Mouse (Mus musculus) hindbrain, postnatal 0 days (tissue): ENCODE data around the gene Mall. TPM values are rescaled to one million over a fixed set of nuclear protein-coding genes. Genes with fewer than 3 reads are reported as not detected.

ENCODE experiments used
- ATAC-seq: fragments of 200-750 bp; cut with Nextera tagmentation; 2 replicates; pipeline ENCODE4 v1.8.0; 2017; ENCODE audit warnings: mild to moderate bottlenecking, moderate TSS enrichment, moderate library complexity
- DNase-seq: peaks from one replicate; pipeline ENCODE4 v3.0.0-alpha.2; 2015; ENCODE audit warnings: low spot score
- H3K27ac ChIP-seq: fragments of 300-500 bp; sonication (generic); 2 replicates; pipeline ENCODE4 v1.5.1; 2014; ENCODE audit warnings: mild to moderate bottlenecking
- H3K27me3 ChIP-seq: fragments of 300-500 bp; sonication (generic); 2 replicates; pipeline ENCODE4 v1.6.1; 2014; ENCODE audit warnings: low read length, mixed read lengths; ENCODE audit not compliant: insufficient read depth
- H3K36me3 ChIP-seq: fragments of 300-500 bp; sonication (generic); 2 replicates; pipeline ENCODE4 v1.6.1; 2014; ENCODE audit warnings: low read length, mixed read lengths; ENCODE audit not compliant: insufficient read depth
- H3K4me1 ChIP-seq: fragments of 300-500 bp; sonication (generic); 2 replicates; pipeline ENCODE4 v1.6.1; 2014; ENCODE audit warnings: antibody characterized with exemption, low read length, mixed read lengths; ENCODE audit not compliant: insufficient read depth
- H3K4me2 ChIP-seq: fragments of 300-500 bp; sonication (generic); 2 replicates; pipeline ENCODE4 v1.6.1; 2014; ENCODE audit warnings: low read depth, mild to moderate bottlenecking, low read length, moderate library complexity, mixed read lengths
- H3K4me3 ChIP-seq: fragments of 300-500 bp; sonication (generic); 2 replicates; pipeline ENCODE4 v1.5.1; 2014; ENCODE audit warnings: low read length
- H3K9ac ChIP-seq: fragments of 300-500 bp; sonication (generic); replicated peaks from 2 replicates; pipeline ENCODE4 v1.6.1; 2014; ENCODE audit warnings: mild to moderate bottlenecking, low read length, moderate library complexity, mixed read lengths
- H3K9me3 ChIP-seq: fragments of 300-500 bp; sonication (generic); 2 replicates; pipeline ENCODE4 v1.6.1; 2016; ENCODE audit warnings: low read length, mixed read lengths
- CTCF ChIP-seq: IDR thresholded peaks from 2 replicates; pipeline ENCODE4 v1.5.1; 2016; ENCODE audit warnings: antibody characterized with exemption, control low read depth, low read depth
- WGBS: fragments of 180-500 bp; shearing (Covaris S2); extraction: QIAGEN DNeasy Blood & Tissue Kit; methylation state at CpG from one replicate; pipeline ENCODE4 v1.1.7; 2014; 5-methylcytosine and 5-hydroxymethylcytosine counted together
- polyA plus RNA-seq: library from polyadenylated mRNA; unstranded; fragments of >200 nt; fragmentation: Nextera tagmentation; extraction: Ambion mirVana; gene quantifications from 2 replicates; pipeline ENCODE4 v1.2.1, GENCODE M21; 2015
- total RNA-seq: library from RNA; depleted of rRNA; stranded (reverse); fragments of >200 nt; gene quantifications from 2 replicates; pipeline ENCODE4 v1.2.3, GENCODE M21; 2014

The Mall gene
- total and polyA plus RNA-seq, 2 experiments from 2014 or later = 0.55 to 1.5 TPM

GRCm38 (mm10) chr2:127748316-127748715, 18.6 kb upstream of the Mall start:
- Histone ChIP-seq H3K36me3 (no peaks in the 10 kb centered on the region; the same call in 1 of the 2 replicates), H3K4me3 (no peak overlapping the region), H3K27ac (no peak overlapping the region), H3K9me3 (no peaks in the 10 kb centered on the region), H3K9ac (no peak overlapping the region), H3K27me3 (no peaks in the 10 kb centered on the region), H3K4me1 (no peaks in the 10 kb centered on the region), H3K4me2 (no peak overlapping the region)
- no peak for DNase-seq
- TF ChIP-seq CTCF = no peak
- no peak for ATAC-seq
- WGBS = 62% methylated on average over 7 of the region's 7 CpGs

- no peak overlapping the region for H3K9ac ChIP-seq
- H3K9me3 ChIP-seq = no peaks in the 10 kb centered on the region
- H3K4me3 ChIP-seq = no peak overlapping the region
These were observed 12.9 kb upstream of the Mall start for GRCm38 (mm10) chr2:127742637-127743036.

GRCm38 (mm10) chr2:127740756-127741519, 11.2 kb upstream of the Mall start:
- TF ChIP-seq CTCF = no peak
- WGBS = 74% methylated on average over 9 of the region's 9 CpGs
- Histone ChIP-seq H3K27ac (no peak overlapping the region), H3K4me1 (no peaks in the 10 kb centered on the region), H3K9ac (no peak overlapping the region), H3K4me2 (no peak overlapping the region), H3K27me3 (no peaks in the 10 kb centered on the region), H3K4me3 (no peak overlapping the region), H3K9me3 (no peaks in the 10 kb centered on the region), H3K36me3 (no peaks in the 10 kb centered on the region)
- DNase-seq (no peak), ATAC-seq (no peak)

More at GRCm38 (mm10) chr2:127742637-127743036, 12.9 kb upstream of the Mall start:
- WGBS = 87% methylated on average over 3 of the region's 3 CpGs
- H3K27me3 ChIP-seq = no peaks in the 10 kb centered on the region
- DNase-seq (no peak), ATAC-seq (no peak)
- H3K36me3 ChIP-seq = no peaks in the 10 kb centered on the region; the same call in 1 of the 2 replicates
- H3K4me1 ChIP-seq = no peaks in the 10 kb centered on the region
- H3K4me2 ChIP-seq = no peak overlapping the region
- TF ChIP-seq CTCF = no peak
- H3K27ac ChIP-seq = no peak overlapping the region

GRCm38 (mm10) chr2:127737885-127738284, 8.2 kb upstream of the Mall start:
- ATAC-seq (no peak), DNase-seq (no peak)
- H3K36me3 ChIP-seq = no peaks in the 10 kb centered on the region
- H3K4me3 ChIP-seq = no peak overlapping the region
- H3K9me3 ChIP-seq = no peaks in the 10 kb centered on the region
- no peak overlapping the region for H3K27ac ChIP-seq
- H3K4me1 ChIP-seq = no peaks in the 10 kb centered on the region
- H3K27me3 ChIP-seq = no peaks in the 10 kb centered on the region
- no peak overlapping the region for H3K9ac ChIP-seq
- no peak overlapping the region for H3K4me2 ChIP-seq
- TF ChIP-seq CTCF = no peak
- 70% methylated on average over 3 of the region's 3 CpGs for WGBS

GRCm38 (mm10) chr2:127736631-127737209, 7.0 kb upstream of the Mall start:
- Histone ChIP-seq H3K27ac (no peak overlapping the region), H3K9me3 (no peaks in the 10 kb centered on the region), H3K9ac (no peak overlapping the region), H3K4me2 (no peak overlapping the region), H3K4me1 (no peaks in the 10 kb centered on the region), H3K36me3 (no peaks in the 10 kb centered on the region), H3K27me3 (no peaks in the 10 kb centered on the region), H3K4me3 (no peak overlapping the region)
- no peak for TF ChIP-seq CTCF
- ATAC-seq (no peak), DNase-seq (no peak)
- WGBS = 82% methylated on average over 6 of the region's 6 CpGs

GRCm38 (mm10) chr2:127735512-127736145, 5.9 kb upstream of the Mall start:
- Histone ChIP-seq H3K27me3 (no peaks in the 10 kb centered on the region), H3K4me3 (no peak overlapping the region), H3K27ac (no peak overlapping the region), H3K4me2 (no peak overlapping the region), H3K9ac (no peak overlapping the region), H3K4me1 (no peaks in the 10 kb centered on the region), H3K36me3 (no peaks in the 10 kb centered on the region), H3K9me3 (no peaks in the 10 kb centered on the region)
- no peak for TF ChIP-seq CTCF
- DNase-seq (no peak), ATAC-seq (no peak)
- WGBS = 66% methylated on average over 9 of the region's 9 CpGs
